Mouse (Mus musculus) olfactory bulb, adult 2 months (tissue): ENCODE data around the gene Scg2. TPM values are rescaled to one million over a fixed set of nuclear protein-coding genes. Genes with fewer than 3 reads are reported as not detected.

Experiments used
- H3K27ac ChIP-seq: fragments of 200-500 bp; 2 replicates; pipeline ENCODE4 v1.5.1; 2012; ENCODE audit warnings: low read depth, low read length; ENCODE audit not compliant: insufficient read depth
- H3K4me1 ChIP-seq: fragments of 200-500 bp; 2 replicates; pipeline ENCODE4 v1.6.1; 2012; ENCODE audit warnings: low read length; ENCODE audit not compliant: control insufficient read depth, insufficient read depth
- H3K4me3 ChIP-seq: fragments of 200-500 bp; 2 replicates; pipeline ENCODE4 v1.5.1; 2012; ENCODE audit warnings: mild to moderate bottlenecking, low read depth, low read length, moderate library complexity; ENCODE audit not compliant: insufficient read depth
- CTCF ChIP-seq: fragments of 200-500 bp; IDR thresholded peaks from 2 replicates; pipeline ENCODE4 v1.5.1; 2012; ENCODE audit warnings: low read depth, mild to moderate bottlenecking, low read length, moderate library complexity; ENCODE audit not compliant: insufficient read depth
- POLR2A ChIP-seq: fragments of 200-500 bp; IDR thresholded peaks from 2 replicates; pipeline ENCODE4 v1.6.1; 2012; ENCODE audit warnings: mild to moderate bottlenecking, low read depth, low read length, moderate library complexity; ENCODE audit not compliant: insufficient read depth
- WGBS: fragments of 180-500 bp; shearing (Covaris S2); methylation state at CpG from one replicate; pipeline ENCODE4 v1.1.7; 2018; 5-methylcytosine and 5-hydroxymethylcytosine counted together
- polyA plus RNA-seq: library from polyadenylated mRNA; stranded (reverse); fragments of >200 nt; gene quantifications from 2 replicates; pipeline ENCODE4 v1.2.4, GENCODE M21; 2012; ENCODE audit warnings: low replicate concordance; ENCODE audit not compliant: missing spikeins, insufficient read depth, insufficient read length

Scg2 gene
- polyA plus RNA-seq, 1 experiment: 264 TPM

GRCm38 (mm10) chr1:79449943-79450342, 10.0 kb upstream of the Scg2 start:
- WGBS: 15% methylated on average over 6 of the region's 6 CpGs
- H3K27ac ChIP-seq: peak overlapping the region; percentile 76
- H3K4me1 ChIP-seq: peaks cover 5% of the 10 kb centered on the region
- peak overlapping the region; percentile 34 for H3K4me3 ChIP-seq
- no peak for TF ChIP-seq CTCF
- no peak for TF ChIP-seq POLR2A

DNA sequence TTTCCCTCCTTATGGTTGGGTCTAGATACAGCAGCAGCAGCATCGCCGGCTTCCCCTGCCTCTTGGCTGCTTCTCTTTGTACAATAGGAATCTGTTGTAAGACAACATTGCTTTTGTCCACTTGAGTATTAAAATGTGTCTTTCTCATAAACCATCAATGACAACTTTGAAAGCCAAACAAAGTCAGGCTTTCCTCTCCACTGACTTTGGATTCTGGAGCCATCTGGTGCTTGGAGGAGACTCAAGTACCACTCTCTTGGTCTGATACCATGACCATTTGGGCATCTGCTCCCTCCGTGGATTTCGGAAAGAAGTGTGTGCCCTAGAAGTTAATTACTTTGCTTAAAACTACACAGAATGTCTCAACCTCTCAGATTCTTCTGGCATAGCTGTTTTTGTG, 5.7 kb upstream of the Scg2 start:
- 87% methylated on average over 4 of the region's 4 CpGs for WGBS
- TF ChIP-seq CTCF: no peak
- no peak for TF ChIP-seq POLR2A
- Histone ChIP-seq H3K4me1 (peaks cover 5% of the 10 kb centered on the region), H3K27ac (no peak overlapping the region), H3K4me3 (no peak overlapping the region)

DNA sequence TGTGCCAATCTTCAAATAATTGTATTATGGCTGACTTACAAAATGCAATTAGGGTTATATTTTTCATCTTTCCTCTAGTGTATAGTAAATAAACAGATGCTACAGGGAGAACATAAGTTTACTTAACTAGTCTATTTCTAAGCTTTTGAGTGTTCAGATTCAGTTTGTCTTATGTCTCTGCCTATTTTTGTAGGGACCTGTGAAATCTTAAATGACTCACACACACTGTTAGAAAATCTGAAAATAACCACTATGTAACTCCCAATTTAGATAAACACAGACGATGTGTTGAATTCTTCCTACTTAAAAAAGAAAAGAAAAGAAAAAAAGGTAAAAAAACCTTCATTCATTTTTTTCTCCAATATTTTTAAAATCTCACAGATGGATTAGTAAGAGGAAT, 2.2 kb downstream of the Scg2 start:
- Histone ChIP-seq H3K4me1 (peaks cover 7% of the 10 kb centered on the region; the same call in 1 of the 2 replicates), H3K4me3 (no peak overlapping the region), H3K27ac (no peak overlapping the region)
- 13% methylated on average over 1 of the region's 1 CpGs for WGBS
- TF ChIP-seq POLR2A: no peak
- TF ChIP-seq CTCF: no peak

DNA sequence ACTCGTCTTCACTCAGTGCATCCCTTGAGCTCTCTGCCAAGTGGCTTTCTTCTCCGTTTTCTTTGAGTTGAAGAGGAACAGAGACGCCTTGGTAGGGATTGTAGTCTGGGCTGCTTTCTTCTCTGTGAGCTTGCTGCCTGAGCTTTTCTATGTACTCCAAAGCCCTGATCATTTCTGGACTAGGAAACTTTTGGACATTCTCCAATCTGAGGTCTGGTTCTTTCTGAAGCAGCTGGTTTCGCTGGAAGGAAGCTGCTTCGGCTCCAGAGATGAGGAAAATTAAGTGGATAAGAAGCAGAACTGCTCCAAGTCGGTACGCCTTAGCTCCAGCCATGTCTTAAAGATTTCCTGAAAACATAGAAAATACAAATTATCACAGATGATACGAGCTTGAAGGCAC, 3.2 kb downstream of the Scg2 start:
- H3K27ac ChIP-seq: no peak overlapping the region
- no peak overlapping the region for H3K4me3 ChIP-seq
- no peak for TF ChIP-seq POLR2A
- TF ChIP-seq CTCF: no peak
- WGBS: 72% methylated on average over 8 of the region's 8 CpGs
- peaks cover 7% of the 10 kb centered on the region; the same call in 1 of the 2 replicates for H3K4me1 ChIP-seq

- TF ChIP-seq POLR2A (no peak), CTCF (no peak)
- no peaks in the 10 kb centered on the region for H3K4me1 ChIP-seq
Measured at GRCm38 (mm10) chr1:79429058-79429457, 10.9 kb downstream of the Scg2 start.

DNA sequence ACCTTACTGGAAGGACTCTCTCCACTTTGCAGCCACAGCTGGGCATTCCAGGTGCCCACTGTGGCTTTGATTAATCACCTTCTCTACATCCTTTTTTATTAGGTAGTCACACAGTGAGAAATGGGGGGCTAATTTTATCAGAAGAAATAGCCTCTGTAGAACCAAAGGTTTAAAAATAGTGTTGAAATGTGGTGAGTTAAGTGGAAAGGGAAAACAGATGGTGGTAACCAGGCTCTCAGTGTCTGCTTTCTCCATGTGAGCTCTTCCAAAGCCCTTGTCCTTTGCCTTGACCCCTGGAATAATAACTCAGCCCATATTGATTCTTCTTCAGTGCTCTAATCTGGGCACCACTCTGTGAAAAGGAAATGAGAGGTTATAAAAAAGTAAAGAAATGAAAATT, 24.4 kb downstream of the Scg2 start:
- no peaks in the 10 kb centered on the region for H3K4me1 ChIP-seq
- no peak for TF ChIP-seq CTCF
- no peak for TF ChIP-seq POLR2A
- H3K4me3 ChIP-seq: no peak overlapping the region
- no peak overlapping the region for H3K27ac ChIP-seq

More at GRCm38 (mm10) chr1:79429058-79429457, 10.9 kb downstream of the Scg2 start:
- H3K27ac ChIP-seq: no peak overlapping the region
- no peak overlapping the region for H3K4me3 ChIP-seq
- WGBS: 27% methylated on average over 5 of the region's 5 CpGs

GRCm38 (mm10) chr1:79406337-79406942, 33.5 kb downstream of the Scg2 start:
- no peaks in the 10 kb centered on the region for H3K4me1 ChIP-seq
- H3K4me3 ChIP-seq: no peak overlapping the region
- no peak for TF ChIP-seq POLR2A
- TF ChIP-seq CTCF: no peak
- peak overlapping the region; percentile 24; the same call in 1 of the 2 replicates for H3K27ac ChIP-seq
- WGBS: 46% methylated on average over 7 of the region's 7 CpGs

GRCm38 (mm10) chr1:79401090-79402012, 38.6 kb downstream of the Scg2 start:
- Histone ChIP-seq H3K4me3 (no peak overlapping the region), H3K27ac (no peak overlapping the region), H3K4me1 (no peaks in the 10 kb centered on the region)
- WGBS: 64% methylated on average over 10 of the region's 10 CpGs
- TF ChIP-seq POLR2A (no peak), CTCF (no peak)

DNA sequence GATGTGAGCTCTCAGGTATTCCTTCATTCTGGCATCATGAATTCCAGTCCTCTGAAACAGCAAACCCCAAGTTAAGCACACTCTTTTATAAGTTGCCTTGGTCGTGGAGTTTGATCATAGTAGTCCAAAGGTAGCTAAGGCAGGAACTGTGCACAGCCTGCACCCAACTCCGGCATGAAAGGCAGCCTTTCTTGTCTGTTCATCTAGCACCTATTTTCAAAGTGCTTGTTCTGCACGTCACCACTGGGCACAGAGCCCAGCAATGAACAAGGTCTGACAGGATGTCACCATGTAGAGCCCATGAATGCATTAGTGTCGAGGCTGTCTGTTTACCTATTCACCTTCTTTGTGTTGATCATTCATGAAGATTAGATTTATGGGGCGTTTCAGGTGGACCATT, 39.6 kb downstream of the Scg2 start:
- H3K4me1 ChIP-seq: no peaks in the 10 kb centered on the region
- H3K4me3 ChIP-seq: no peak overlapping the region
- TF ChIP-seq CTCF (no peak), POLR2A (no peak)
- H3K27ac ChIP-seq: no peak overlapping the region
- 70% methylated on average over 5 of the region's 5 CpGs for WGBS

Other genes with a start within 250 kb of the Scg2 start
- gene Ap1s3, start 231.9 kb upstream of the Scg2 start, polyA plus RNA-seq: not detected in 2 replicates